Mouse (Mus musculus) heart, postnatal 0 days (tissue): Measurements from ENCODE around the gene Ralgapa1.

Source experiments
- CTCF ChIP-seq: IDR thresholded peaks from 2 replicates; pipeline ENCODE4 v1.5.1; 2016; ENCODE audit warnings: antibody characterized with exemption, control low read depth, low read depth
- EP300 ChIP-seq: IDR thresholded peaks from 2 replicates; pipeline ENCODE4 v1.6.1; 2016; ENCODE audit warnings: antibody characterized with exemption, low read depth

DNA sequence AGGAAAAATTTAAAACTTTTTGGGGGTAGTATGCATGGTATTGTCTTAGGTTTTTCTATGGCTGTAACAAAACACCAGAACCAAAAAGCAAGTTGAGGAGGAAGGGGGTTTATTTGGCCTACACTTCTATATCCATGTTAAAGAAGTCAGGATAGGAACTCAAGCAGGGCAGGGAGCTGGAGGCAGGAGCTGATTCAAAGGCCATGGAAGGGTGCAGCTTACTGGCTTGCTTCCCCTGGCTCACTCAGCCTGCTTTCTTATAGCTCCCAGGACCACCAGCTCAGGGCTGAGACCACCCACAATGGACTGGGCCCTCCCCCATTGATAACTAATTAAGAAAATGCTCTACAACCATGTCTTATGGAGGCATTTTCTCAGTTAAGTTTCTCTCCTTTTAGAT lies 12.0 kb upstream of the Ralgapa1 start:
- TF ChIP-seq CTCF = no peak
- no peak for TF ChIP-seq EP300
